Mouse (Mus musculus) lung, adult 2 months (tissue): ENCODE measurements at regions not wholly inside any gene's neighbourhood (a gene's known extent, or its start where the extent isn't known, plus 50 kb on each side); places are given as distances from the start of the nearest gene placed in this dataset.

Experiments
- DNase-seq: peaks from one replicate; pipeline ENCODE4 v3.0.0; 2022
- H3K4me1 ChIP-seq: fragments of 200-500 bp; 2 replicates; pipeline ENCODE4 v1.6.1; 2011; ENCODE audit warnings: low read length; ENCODE audit not compliant: control insufficient read depth, insufficient read depth
- H3K4me3 ChIP-seq: fragments of 200-500 bp; replicated peaks from 2 replicates; pipeline ENCODE3; 2011; ENCODE audit warnings: low read depth, mild to moderate bottlenecking, control low read depth, low read length; ENCODE audit errors: extremely low read depth
- CTCF ChIP-seq: fragments of 200-500 bp; IDR thresholded peaks from 2 replicates; pipeline ENCODE4 v1.5.1; 2011; ENCODE audit warnings: mild to moderate bottlenecking, low read length, control low read depth; ENCODE audit not compliant: insufficient read depth
- POLR2A ChIP-seq: fragments of 200-500 bp; IDR thresholded peaks from 2 replicates; pipeline ENCODE4 v1.6.1; 2011; ENCODE audit warnings: low read depth, mild to moderate bottlenecking, control low read depth, low read length, borderline replicate concordance; ENCODE audit errors: extremely low read depth
- WGBS: fragments of 180-500 bp; shearing (Covaris S2); methylation state at CpG from one replicate; pipeline ENCODE4 v1.1.7; 2018; 5-methylcytosine and 5-hydroxymethylcytosine counted together

GRCm38 (mm10) chr9:61573634-61574359 is 201.6 kb downstream of the Tle3 start:
- no peak for DNase-seq
- TF ChIP-seq CTCF (no peak), POLR2A (no peak)
- 55% methylated on average over 21 of the region's 21 CpGs for WGBS
- no peaks in the 10 kb centered on the region for H3K4me1 ChIP-seq
- H3K4me3 ChIP-seq = no peak overlapping the region

DNA sequence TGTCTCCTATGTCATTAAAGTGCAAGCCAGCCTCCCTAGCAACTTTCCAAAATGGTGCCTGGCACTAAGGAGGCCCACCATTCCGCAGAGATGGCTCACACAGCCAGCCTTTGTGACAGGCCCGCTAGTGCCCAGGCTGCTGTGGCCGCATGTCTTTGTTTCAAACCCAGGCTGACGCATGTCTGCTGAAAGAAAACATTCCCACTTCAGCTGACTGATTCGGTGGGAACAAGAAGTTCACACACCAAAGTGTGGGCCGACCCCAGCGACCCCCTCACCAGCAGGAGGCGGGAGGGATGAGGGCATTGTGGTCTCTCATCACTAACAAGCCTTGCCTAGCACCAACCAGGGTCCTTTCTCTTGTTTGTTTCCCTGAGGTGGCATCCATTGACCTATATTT is 190.9 kb downstream of the Tle3 start:
- TF ChIP-seq POLR2A (no peak), CTCF (no peak)
- H3K4me1 ChIP-seq = no peaks in the 10 kb centered on the region
- no peak for DNase-seq
- 69% methylated on average over 8 of the region's 8 CpGs for WGBS
- no peak overlapping the region for H3K4me3 ChIP-seq

- Histone ChIP-seq H3K4me3 (no peak overlapping the region), H3K4me1 (no peaks in the 10 kb centered on the region)
- 51% methylated on average over 8 of the region's 8 CpGs for WGBS
- DNase-seq = no peak
- TF ChIP-seq POLR2A (no peak), CTCF (no peak)
These were observed 189.4 kb downstream of the Tle3 start for GRCm38 (mm10) chr9:61561551-61561950.

DNA sequence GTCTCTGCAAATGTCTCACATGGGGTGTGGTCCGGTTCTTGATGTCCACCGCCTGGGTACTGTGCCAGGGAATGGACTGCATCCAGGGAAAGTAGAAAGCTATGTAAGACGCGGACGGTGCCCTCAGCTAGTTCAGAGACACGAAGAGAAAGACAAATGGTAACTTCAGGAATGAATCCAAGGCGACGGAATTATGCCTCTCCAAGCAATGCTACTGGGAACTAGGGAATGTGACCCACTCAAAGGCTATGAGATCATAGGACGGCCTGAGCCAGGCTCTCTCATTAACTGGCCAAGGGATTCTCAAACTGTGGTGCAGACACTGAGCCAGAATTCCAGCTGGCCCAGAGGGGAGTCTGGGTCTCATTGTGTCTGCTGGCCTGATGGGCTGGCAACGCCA is 186.5 kb downstream of the Tle3 start:
- Histone ChIP-seq H3K4me1 (no peaks in the 10 kb centered on the region), H3K4me3 (no peak overlapping the region)
- no peak for DNase-seq
- WGBS = 68% methylated on average over 10 of the region's 10 CpGs
- TF ChIP-seq CTCF (no peak), POLR2A (no peak)

GRCm38 (mm10) chr9:61557025-61557424 is 184.9 kb downstream of the Tle3 start:
- TF ChIP-seq CTCF (no peak), POLR2A (no peak)
- Histone ChIP-seq H3K4me1 (no peaks in the 10 kb centered on the region), H3K4me3 (no peak overlapping the region)
- DNase-seq = no peak
- 92% methylated on average over 7 of the region's 7 CpGs for whole genome bisulfite sequencing

- H3K4me3 ChIP-seq = no peak overlapping the region
- TF ChIP-seq POLR2A (no peak), CTCF (no peak)
- DNase-seq = no peak
- no peaks in the 10 kb centered on the region for H3K4me1 ChIP-seq
- WGBS = 85% methylated on average over 8 of the region's 8 CpGs
These were observed 183.0 kb downstream of the Tle3 start for GRCm38 (mm10) chr9:61555173-61555572.

GRCm38 (mm10) chr9:61554611-61555010 is 182.4 kb downstream of the Tle3 start:
- no peak for DNase-seq
- 56% methylated on average over 7 of the region's 7 CpGs for WGBS
- Histone ChIP-seq H3K4me3 (no peak overlapping the region), H3K4me1 (no peaks in the 10 kb centered on the region)
- TF ChIP-seq POLR2A = no peak
- no peak for TF ChIP-seq CTCF

- 79% methylated on average over 5 of the region's 5 CpGs for WGBS
These were observed 181.5 kb downstream of the Tle3 start for GRCm38 (mm10) chr9:61553626-61554025.

DNA sequence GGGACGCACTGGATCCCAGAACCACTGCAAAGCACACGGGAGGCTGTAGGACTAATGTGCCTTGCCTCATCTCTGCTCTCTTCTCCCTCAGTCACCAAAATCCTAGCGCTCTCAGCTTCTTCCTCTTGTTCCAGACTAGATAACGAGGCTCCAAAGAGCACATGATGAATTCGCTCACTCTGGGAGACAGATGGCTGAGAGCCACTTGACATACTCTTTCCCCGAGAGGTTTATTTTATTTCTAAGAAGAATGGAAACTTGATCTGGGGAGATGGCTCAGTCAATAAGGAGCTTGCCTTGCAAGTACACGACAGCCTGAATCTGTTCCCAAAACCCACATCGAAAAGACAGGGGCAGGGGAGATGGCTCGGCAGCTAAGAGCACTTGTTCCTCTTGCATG is 179.2 kb downstream of the Tle3 start:
- no peak for TF ChIP-seq POLR2A
- no peak for TF ChIP-seq CTCF
- Histone ChIP-seq H3K4me1 (no peaks in the 10 kb centered on the region), H3K4me3 (no peak overlapping the region)
- no peak for DNase-seq
- 47% methylated on average over 9 of the region's 9 CpGs for WGBS

More at GRCm38 (mm10) chr9:61553626-61554025, 181.5 kb downstream of the Tle3 start:
- H3K4me1 ChIP-seq = no peaks in the 10 kb centered on the region
- no peak for DNase-seq
- no peak overlapping the region for H3K4me3 ChIP-seq
- no peak for TF ChIP-seq CTCF
- no peak for TF ChIP-seq POLR2A

- no peak for DNase-seq
- Histone ChIP-seq H3K4me3 (no peak overlapping the region), H3K4me1 (no peaks in the 10 kb centered on the region)
- 85% methylated on average over 3 of the region's 3 CpGs for WGBS
- TF ChIP-seq POLR2A = no peak
- TF ChIP-seq CTCF = no peak
These were observed 178.2 kb downstream of the Tle3 start for GRCm38 (mm10) chr9:61550326-61550725.
